Mouse (Mus musculus) liver, adult 2 months (tissue): ENCODE data around the gene Ankrd44. TPM values are rescaled to one million over a fixed set of nuclear protein-coding genes. Genes with fewer than 3 reads are reported as not detected.

Experiments used
- DNase-seq: peaks from one replicate; pipeline ENCODE4 v3.0.0-alpha.2; 2011; ENCODE audit warnings: low read depth, low spot score; ENCODE audit errors: extremely low read depth
- H3K27ac ChIP-seq: fragments of 200-500 bp; replicated peaks from 2 replicates; pipeline ENCODE4 v1.5.1; 2012; ENCODE audit warnings: low read depth, mild to moderate bottlenecking, control low read depth, inconsistent platforms, low read length; ENCODE audit not compliant: insufficient read depth
- H3K27me3 ChIP-seq: fragments of 200-500 bp; 2 replicates; pipeline ENCODE4 v1.6.1; 2012; ENCODE audit warnings: mild to moderate bottlenecking, moderate library complexity, low read length, inconsistent platforms; ENCODE audit not compliant: control insufficient read depth, insufficient read depth
- H3K36me3 ChIP-seq: fragments of 200-500 bp; 2 replicates; pipeline ENCODE4 v1.6.1; 2012; ENCODE audit warnings: low read length, inconsistent platforms; ENCODE audit not compliant: control insufficient read depth, insufficient read depth
- H3K4me1 ChIP-seq: fragments of 200-500 bp; 2 replicates; pipeline ENCODE4 v1.6.1; 2011; ENCODE audit warnings: low read length; ENCODE audit not compliant: control insufficient read depth, insufficient read depth
- H3K4me3 ChIP-seq: fragments of 200-500 bp; 2 replicates; pipeline ENCODE4 v1.5.1; 2011; ENCODE audit warnings: low read depth, mild to moderate bottlenecking, control low read depth, low read length, moderate library complexity; ENCODE audit not compliant: insufficient read depth
- H3K79me2 ChIP-seq: fragments of 200-500 bp; 2 replicates; pipeline ENCODE4 v1.6.1; 2012; ENCODE audit warnings: inconsistent platforms, mild to moderate bottlenecking, low read length, moderate library complexity; ENCODE audit not compliant: control insufficient read depth, insufficient read depth
- H3K9ac ChIP-seq: fragments of 200-500 bp; 2 replicates; pipeline ENCODE4 v1.6.1; 2012; ENCODE audit warnings: low read depth, mild to moderate bottlenecking, control low read depth, inconsistent platforms, low read length
- CTCF ChIP-seq: fragments of 200-500 bp; IDR thresholded peaks from 2 replicates; pipeline ENCODE4 v1.5.1; 2011; ENCODE audit warnings: low read depth, low read length, control low read depth
- POLR2A ChIP-seq: fragments of 200-500 bp; IDR thresholded peaks from 2 replicates; pipeline ENCODE4 v1.6.1; 2011; ENCODE audit warnings: low read length, control low read depth; ENCODE audit not compliant: insufficient read depth; ENCODE audit errors: extremely low read depth
- WGBS: fragments of 180-500 bp; shearing (Covaris S2); methylation state at CpG from one replicate; pipeline ENCODE4 v1.1.7; 2018; 5-methylcytosine and 5-hydroxymethylcytosine counted together
- polyA plus RNA-seq: library from polyadenylated mRNA; depleted of rRNA; stranded (reverse); fragments of >200 nt; gene quantifications from 2 replicates; pipeline ENCODE4 v1.2.3, GENCODE M21; 2012
- total RNA-seq: library from RNA; depleted of rRNA; stranded (reverse); fragments of >200 nt; gene quantifications from 2 replicates; pipeline ENCODE4 v1.2.3, GENCODE M21; 2014

Ankrd44 gene
- total and polyA plus RNA-seq, 2 experiments, result 2.3 to 8.5 TPM

DNA sequence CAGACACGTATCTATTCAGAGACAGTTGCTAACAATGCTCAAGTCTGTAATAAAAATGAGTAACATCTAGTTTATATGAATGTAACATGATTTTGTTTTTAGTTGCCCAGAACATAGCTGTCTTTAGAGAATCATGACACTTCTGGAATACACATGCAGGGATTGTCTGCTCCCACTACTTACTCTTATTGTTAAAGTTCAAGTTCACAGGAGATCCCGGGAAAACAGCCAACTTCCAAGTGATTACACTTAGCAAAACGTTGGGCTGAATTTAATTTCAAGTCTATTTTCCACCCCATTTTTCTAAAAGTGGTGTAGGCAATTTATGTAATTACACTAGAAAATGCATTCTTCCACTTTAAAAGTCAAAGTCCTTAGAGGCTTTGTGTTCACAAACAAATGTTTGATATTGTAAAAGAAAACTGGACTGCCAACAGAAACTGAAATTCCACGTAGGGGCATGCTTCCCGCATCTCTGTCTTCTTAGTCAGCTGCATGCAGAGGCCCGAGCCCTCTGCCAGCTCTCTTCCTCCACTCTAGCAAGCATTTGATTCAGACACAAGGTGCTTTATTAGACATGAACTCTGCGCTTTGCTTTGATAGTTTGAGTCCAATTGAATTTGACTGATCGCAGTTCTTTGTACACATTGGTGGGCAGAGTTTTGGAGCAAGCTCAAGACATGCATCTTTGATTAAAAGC is 211.0 kb downstream of the Ankrd44 start:
- no peak overlapping the region for H3K9ac ChIP-seq
- DNase-seq, result peak; percentile 14
- WGBS, result 51% methylated on average over 8 of the region's 8 CpGs
- no peaks in the 10 kb centered on the region for H3K36me3 ChIP-seq
- H3K79me2 ChIP-seq, result no peaks in the 10 kb centered on the region
- TF ChIP-seq CTCF (no peak), POLR2A (no peak)
- H3K4me1 ChIP-seq, result no peaks in the 10 kb centered on the region; the same call in 1 of the 2 replicates
- H3K4me3 ChIP-seq, result no peak overlapping the region
- H3K27ac ChIP-seq, result no peak overlapping the region
- H3K27me3 ChIP-seq, result no peaks in the 10 kb centered on the region; the same call in 1 of the 2 replicates

GRCm38 (mm10) chr1:54713231-54714173 is 212.7 kb downstream of the Ankrd44 start:
- Histone ChIP-seq H3K36me3 (no peaks in the 10 kb centered on the region), H3K27ac (no peak overlapping the region), H3K9ac (no peak overlapping the region), H3K4me1 (no peaks in the 10 kb centered on the region; the same call in 1 of the 2 replicates), H3K27me3 (no peaks in the 10 kb centered on the region; the same call in 1 of the 2 replicates), H3K4me3 (no peak overlapping the region), H3K79me2 (no peaks in the 10 kb centered on the region)
- TF ChIP-seq POLR2A, result no peak
- TF ChIP-seq CTCF, result no peak
- no peak for DNase-seq
- WGBS, result 76% methylated on average over 11 of the region's 11 CpGs

DNA sequence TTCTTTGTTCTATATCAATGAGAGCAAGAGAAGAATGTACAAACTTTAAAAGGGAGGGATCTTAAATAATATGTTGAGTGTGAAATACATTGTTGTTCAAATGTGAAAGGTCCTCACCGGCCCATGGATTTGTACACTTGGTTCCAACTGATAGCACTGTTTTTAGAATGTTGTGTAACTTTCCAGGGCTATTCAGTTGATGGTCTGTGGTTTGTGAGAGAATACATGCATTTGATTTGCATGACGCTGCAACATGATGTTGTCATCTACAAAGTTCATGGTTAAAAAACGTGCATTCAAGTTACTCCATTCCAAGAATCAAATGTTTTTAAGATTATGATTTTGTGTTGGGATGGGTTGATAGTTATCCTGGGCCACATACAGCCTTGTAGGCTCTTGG is 214.6 kb downstream of the Ankrd44 start:
- DNase-seq, result no peak
- Histone ChIP-seq H3K27me3 (no peaks in the 10 kb centered on the region; the same call in 1 of the 2 replicates), H3K4me3 (no peak overlapping the region), H3K27ac (no peak overlapping the region), H3K79me2 (no peaks in the 10 kb centered on the region), H3K36me3 (no peaks in the 10 kb centered on the region), H3K4me1 (no peaks in the 10 kb centered on the region; the same call in 1 of the 2 replicates), H3K9ac (no peak overlapping the region)
- no peak for TF ChIP-seq POLR2A
- TF ChIP-seq CTCF, result no peak
- 93% methylated on average over 3 of the region's 3 CpGs for WGBS

DNA sequence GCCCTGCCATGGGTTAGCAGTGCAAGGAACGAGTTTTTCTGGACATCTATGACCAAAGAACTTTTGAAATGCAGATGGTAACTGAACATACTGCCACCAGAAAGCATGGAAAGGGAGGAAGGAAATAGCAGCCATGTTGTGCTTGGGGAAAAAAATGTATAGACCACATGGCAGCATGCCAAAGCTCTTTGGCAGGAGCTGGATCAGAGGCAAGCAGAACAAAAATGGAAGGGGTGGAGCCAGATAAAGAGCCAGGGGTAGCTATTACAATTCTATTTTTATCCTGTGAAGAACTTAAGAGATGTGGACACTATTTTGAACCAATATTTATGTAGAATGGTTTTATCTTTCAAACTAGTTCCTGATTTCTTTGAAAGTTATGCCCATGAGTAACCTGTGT is 215.6 kb downstream of the Ankrd44 start:
- Histone ChIP-seq H3K79me2 (no peaks in the 10 kb centered on the region), H3K27ac (no peak overlapping the region), H3K27me3 (no peaks in the 10 kb centered on the region; the same call in 1 of the 2 replicates), H3K36me3 (no peaks in the 10 kb centered on the region), H3K9ac (no peak overlapping the region), H3K4me3 (no peak overlapping the region), H3K4me1 (no peaks in the 10 kb centered on the region; the same call in 1 of the 2 replicates)
- 84% methylated on average over 1 of the region's 1 CpGs for WGBS
- DNase-seq, result no peak
- TF ChIP-seq POLR2A, result no peak
- TF ChIP-seq CTCF, result no peak

GRCm38 (mm10) chr1:54707888-54708565 is 218.2 kb downstream of the Ankrd44 start:
- Histone ChIP-seq H3K4me1 (no peaks in the 10 kb centered on the region; the same call in 1 of the 2 replicates), H3K79me2 (no peaks in the 10 kb centered on the region), H3K36me3 (no peaks in the 10 kb centered on the region), H3K27me3 (no peaks in the 10 kb centered on the region; the same call in 1 of the 2 replicates), H3K27ac (no peak overlapping the region), H3K4me3 (no peak overlapping the region), H3K9ac (no peak overlapping the region)
- 94% methylated on average over 8 of the region's 8 CpGs for WGBS
- DNase-seq, result no peak
- TF ChIP-seq CTCF, result no peak
- TF ChIP-seq POLR2A, result no peak
